Mouse (Mus musculus) cortical plate, adult 2 months (tissue): Measurements from ENCODE around the gene Vwa2. TPM values are rescaled to one million over a fixed set of nuclear protein-coding genes. Genes with fewer than 3 reads are reported as not detected.

Experiments
- H3K27ac ChIP-seq: fragments of 200-500 bp; 2 replicates; pipeline ENCODE4 v1.5.1; 2012; ENCODE audit warnings: low read length, control low read depth, inconsistent platforms; ENCODE audit not compliant: insufficient read depth
- H3K4me1 ChIP-seq: fragments of 200-500 bp; 2 replicates; pipeline ENCODE4 v1.6.1; 2011; ENCODE audit warnings: low read length; ENCODE audit not compliant: control insufficient read depth, insufficient read depth
- H3K4me3 ChIP-seq: fragments of 200-500 bp; 2 replicates; pipeline ENCODE4 v1.5.1; 2011; ENCODE audit warnings: mild to moderate bottlenecking, low read length, control low read depth; ENCODE audit not compliant: insufficient read depth
- CTCF ChIP-seq: fragments of 200-500 bp; IDR thresholded peaks from 2 replicates; pipeline ENCODE4 v1.5.1; 2011; ENCODE audit warnings: mild to moderate bottlenecking, control low read depth, low read length; ENCODE audit not compliant: insufficient read depth; ENCODE audit errors: extremely low read depth
- POLR2A ChIP-seq: fragments of 200-500 bp; IDR thresholded peaks from 2 replicates; pipeline ENCODE4 v1.6.1; 2011; ENCODE audit warnings: mild to moderate bottlenecking, low read length, control low read depth; ENCODE audit not compliant: insufficient read depth; ENCODE audit errors: extremely low read depth
- polyA plus RNA-seq: library from polyadenylated mRNA; depleted of rRNA; stranded (reverse); fragments of >200 nt; gene quantifications from 2 replicates; pipeline ENCODE4 v1.2.3, GENCODE M21; 2012

The Vwa2 gene
- polyA plus RNA-seq, 1 experiment: not detected

GRCm38 (mm10) chr19:56905395-56905794 lies 31.3 kb downstream of the Vwa2 start:
- no peak overlapping the region for H3K4me3 ChIP-seq
- TF ChIP-seq POLR2A (no peak), CTCF (no peak)

GRCm38 (mm10) chr19:56907850-56908249 lies 33.8 kb downstream of the Vwa2 start:
- Histone ChIP-seq H3K4me1 (no peaks in the 10 kb centered on the region), H3K27ac (no peak overlapping the region), H3K4me3 (no peak overlapping the region)
- TF ChIP-seq CTCF (no peak), POLR2A (no peak)

More at GRCm38 (mm10) chr19:56905395-56905794, 31.3 kb downstream of the Vwa2 start:
- no peak overlapping the region for H3K27ac ChIP-seq
- H3K4me1 ChIP-seq: no peaks in the 10 kb centered on the region

- TF ChIP-seq CTCF (peak; percentile 92), POLR2A (no peak)
- Histone ChIP-seq H3K27ac (no peak overlapping the region), H3K4me1 (no peaks in the 10 kb centered on the region), H3K4me3 (no peak overlapping the region)
Measured at GRCm38 (mm10) chr19:56908472-56909270, 34.6 kb downstream of the Vwa2 start.

- Histone ChIP-seq H3K4me1 (no peaks in the 10 kb centered on the region), H3K27ac (no peak overlapping the region), H3K4me3 (no peak overlapping the region)
- TF ChIP-seq CTCF (no peak), POLR2A (no peak)
Measured at GRCm38 (mm10) chr19:56910561-56910960, 36.5 kb downstream of the Vwa2 start.

- no peak overlapping the region for H3K4me3 ChIP-seq
- no peak overlapping the region for H3K27ac ChIP-seq
- no peak for TF ChIP-seq POLR2A
- TF ChIP-seq CTCF: no peak
- H3K4me1 ChIP-seq: no peaks in the 10 kb centered on the region
Measured at GRCm38 (mm10) chr19:56913761-56914160, 39.7 kb downstream of the Vwa2 start.

GRCm38 (mm10) chr19:56914658-56915057 lies 40.6 kb downstream of the Vwa2 start:
- H3K27ac ChIP-seq: no peak overlapping the region
- H3K4me1 ChIP-seq: no peaks in the 10 kb centered on the region
- no peak overlapping the region for H3K4me3 ChIP-seq
- no peak for TF ChIP-seq CTCF
- no peak for TF ChIP-seq POLR2A

- Histone ChIP-seq H3K27ac (no peak overlapping the region), H3K4me3 (no peak overlapping the region), H3K4me1 (no peaks in the 10 kb centered on the region)
- TF ChIP-seq POLR2A (no peak), CTCF (no peak)
Measured at GRCm38 (mm10) chr19:56915084-56915483, 41.0 kb downstream of the Vwa2 start.

- Histone ChIP-seq H3K4me1 (no peaks in the 10 kb centered on the region), H3K27ac (no peak overlapping the region), H3K4me3 (no peak overlapping the region)
- TF ChIP-seq CTCF: peak; percentile 97
- no peak for TF ChIP-seq POLR2A
Measured at GRCm38 (mm10) chr19:56919628-56920027, 45.6 kb downstream of the Vwa2 start.

GRCm38 (mm10) chr19:56920232-56920631 lies 46.2 kb downstream of the Vwa2 start:
- no peak overlapping the region for H3K4me3 ChIP-seq
- no peak for TF ChIP-seq POLR2A
- no peak for TF ChIP-seq CTCF
- H3K27ac ChIP-seq: no peak overlapping the region
- H3K4me1 ChIP-seq: no peaks in the 10 kb centered on the region

GRCm38 (mm10) chr19:56921744-56922143 lies 47.7 kb downstream of the Vwa2 start:
- TF ChIP-seq CTCF (no peak), POLR2A (no peak)
- Histone ChIP-seq H3K27ac (no peak overlapping the region), H3K4me1 (no peaks in the 10 kb centered on the region), H3K4me3 (no peak overlapping the region)

GRCm38 (mm10) chr19:56929392-56929791 lies 55.3 kb downstream of the Vwa2 start:
- TF ChIP-seq POLR2A (no peak), CTCF (no peak)
- no peak overlapping the region for H3K4me3 ChIP-seq
- no peaks in the 10 kb centered on the region for H3K4me1 ChIP-seq
- no peak overlapping the region for H3K27ac ChIP-seq
